Mouse (Mus musculus) hindbrain, embryonic 15.5 days (tissue): ENCODE measurements at regions not wholly inside any gene's neighbourhood (a gene's known extent, or its start where the extent isn't known, plus 50 kb on each side); places are given as distances from the start of the nearest gene placed in this dataset.

ENCODE experiments used
- ATAC-seq: fragments of 200-750 bp; cut with Nextera tagmentation; 2 replicates; pipeline ENCODE4 v1.8.0; 2017; ENCODE audit warnings: low read depth, moderate number of reproducible peaks, moderate TSS enrichment; ENCODE audit not compliant: low FRiP score
- H3K27ac ChIP-seq: fragments of 300-500 bp; sonication (generic); replicated peaks from 2 replicates; pipeline ENCODE4 v1.5.1; 2015; ENCODE audit warnings: mild to moderate bottlenecking, inconsistent platforms
- H3K27me3 ChIP-seq: fragments of 300-500 bp; sonication (generic); 2 replicates; pipeline ENCODE4 v1.6.1; 2015; ENCODE audit warnings: control low read depth, inconsistent platforms
- H3K36me3 ChIP-seq: fragments of 300-500 bp; sonication (generic); 2 replicates; pipeline ENCODE4 v1.6.1; 2015; ENCODE audit warnings: control low read depth, inconsistent platforms
- H3K4me1 ChIP-seq: fragments of 300-500 bp; sonication (generic); replicated peaks from 2 replicates; pipeline ENCODE4 v1.6.1; 2015; ENCODE audit warnings: control low read depth, inconsistent platforms
- H3K4me2 ChIP-seq: fragments of 300-500 bp; sonication (generic); 2 replicates; pipeline ENCODE4 v1.6.1; 2015; ENCODE audit warnings: moderate library complexity, mild to moderate bottlenecking, inconsistent platforms
- H3K4me3 ChIP-seq: fragments of 300-500 bp; sonication (generic); 2 replicates; pipeline ENCODE4 v1.5.1; 2015; ENCODE audit warnings: mild to moderate bottlenecking, inconsistent platforms
- H3K9ac ChIP-seq: fragments of 300-500 bp; sonication (generic); 2 replicates; pipeline ENCODE4 v1.6.1; 2015; ENCODE audit warnings: inconsistent platforms
- H3K9me3 ChIP-seq: fragments of 300-500 bp; sonication (generic); 2 replicates; pipeline ENCODE4 v1.6.1; 2016; ENCODE audit warnings: control low read depth, inconsistent platforms
- WGBS: fragments of 180-500 bp; shearing (Covaris S2); methylation state at CpG from one replicate; pipeline ENCODE4 v1.1.7; 2015; 5-methylcytosine and 5-hydroxymethylcytosine counted together

DNA sequence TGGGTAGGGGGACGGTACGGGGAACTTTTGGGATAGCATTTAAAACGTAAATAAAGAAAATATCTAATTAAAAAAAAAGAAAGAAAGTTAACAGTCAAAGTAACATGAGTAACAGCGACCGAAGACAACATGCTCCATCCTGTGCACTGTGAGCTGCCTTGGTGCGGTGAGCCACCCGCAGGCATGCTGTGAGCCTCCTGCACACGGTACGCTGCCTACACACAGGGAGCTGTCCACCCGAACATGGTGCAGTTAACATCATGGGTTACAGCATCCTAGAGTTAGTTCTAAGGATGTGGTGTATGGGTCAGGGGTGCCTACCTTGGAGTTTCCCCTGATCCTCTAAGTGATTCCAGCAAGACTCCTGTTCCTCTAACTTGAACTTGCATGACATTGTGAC lies 158.6 kb upstream of the 4930583I09Rik start:
- Histone ChIP-seq H3K4me3 (no peak overlapping the region), H3K9me3 (no peaks in the 10 kb centered on the region), H3K4me1 (no peaks in the 10 kb centered on the region), H3K9ac (no peak overlapping the region), H3K4me2 (no peak overlapping the region), H3K27me3 (no peaks in the 10 kb centered on the region), H3K36me3 (no peaks in the 10 kb centered on the region), H3K27ac (no peak overlapping the region)
- ATAC-seq = no peak
- WGBS = 91% methylated on average over 10 of the region's 10 CpGs

- 69% methylated on average over 3 of the region's 3 CpGs for WGBS
- no peak for ATAC-seq
- no peak overlapping the region for H3K4me3 ChIP-seq
- H3K36me3 ChIP-seq = no peaks in the 10 kb centered on the region
- H3K9me3 ChIP-seq = no peaks in the 10 kb centered on the region
- no peak overlapping the region for H3K9ac ChIP-seq
- H3K4me1 ChIP-seq = no peaks in the 10 kb centered on the region
- H3K4me2 ChIP-seq = no peak overlapping the region
- H3K27me3 ChIP-seq = no peaks in the 10 kb centered on the region
- no peak overlapping the region for H3K27ac ChIP-seq
These were observed 155.4 kb upstream of the 4930583I09Rik start for GRCm38 (mm10) chr17:64991262-64991661.

GRCm38 (mm10) chr17:64984276-64985011 lies 148.6 kb upstream of the 4930583I09Rik start:
- Histone ChIP-seq H3K9me3 (no peaks in the 10 kb centered on the region), H3K4me1 (no peaks in the 10 kb centered on the region), H3K27me3 (no peaks in the 10 kb centered on the region), H3K4me3 (no peak overlapping the region), H3K9ac (no peak overlapping the region), H3K36me3 (no peaks in the 10 kb centered on the region), H3K4me2 (no peak overlapping the region), H3K27ac (no peak overlapping the region)
- WGBS = 83% methylated on average over 14 of the region's 14 CpGs
- ATAC-seq = no peak

GRCm38 (mm10) chr17:64983480-64983879 lies 147.6 kb upstream of the 4930583I09Rik start:
- no peak for ATAC-seq
- Histone ChIP-seq H3K4me3 (no peak overlapping the region), H3K9ac (no peak overlapping the region), H3K36me3 (no peaks in the 10 kb centered on the region), H3K4me2 (no peak overlapping the region), H3K27ac (no peak overlapping the region), H3K9me3 (no peaks in the 10 kb centered on the region), H3K27me3 (no peaks in the 10 kb centered on the region), H3K4me1 (no peaks in the 10 kb centered on the region)
- WGBS = 68% methylated on average over 2 of the region's 2 CpGs

GRCm38 (mm10) chr17:64964153-64964552 lies 128.3 kb upstream of the 4930583I09Rik start:
- no peak overlapping the region for H3K4me3 ChIP-seq

DNA sequence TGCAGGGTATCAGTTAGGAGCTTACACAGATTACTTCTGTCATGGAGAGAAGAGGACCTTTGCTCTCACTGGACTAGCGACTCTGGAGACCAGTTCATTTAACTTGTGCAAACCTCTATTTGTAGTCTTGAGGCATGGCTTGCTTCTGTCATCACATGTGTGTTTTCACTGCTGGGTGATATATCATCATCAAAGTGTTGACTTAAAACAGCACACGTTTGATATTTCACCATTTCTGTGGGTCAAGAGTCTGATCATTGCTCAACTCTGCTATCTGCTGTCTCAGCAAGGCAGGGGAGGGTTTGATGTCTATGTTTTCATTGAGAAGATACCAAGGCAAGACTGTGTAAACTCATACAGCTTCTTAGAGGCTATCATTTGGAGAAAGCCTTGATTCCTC lies 126.0 kb upstream of the 4930583I09Rik start:
- no peaks in the 10 kb centered on the region for H3K36me3 ChIP-seq
- no peaks in the 10 kb centered on the region for H3K27me3 ChIP-seq
- H3K9me3 ChIP-seq = no peaks in the 10 kb centered on the region
- no peak overlapping the region for H3K4me3 ChIP-seq
- no peak for ATAC-seq
- no peak overlapping the region for H3K27ac ChIP-seq
- no peaks in the 10 kb centered on the region for H3K4me1 ChIP-seq
- 79% methylated on average over 2 of the region's 2 CpGs for WGBS
- H3K4me2 ChIP-seq = no peak overlapping the region
- H3K9ac ChIP-seq = no peak overlapping the region

More at GRCm38 (mm10) chr17:64964153-64964552, 128.3 kb upstream of the 4930583I09Rik start:
- Histone ChIP-seq H3K9ac (no peak overlapping the region), H3K4me2 (no peak overlapping the region), H3K9me3 (no peaks in the 10 kb centered on the region), H3K27me3 (no peaks in the 10 kb centered on the region), H3K27ac (no peak overlapping the region), H3K4me1 (no peaks in the 10 kb centered on the region), H3K36me3 (no peaks in the 10 kb centered on the region)
- WGBS = 85% methylated on average over 4 of the region's 4 CpGs
- no peak for ATAC-seq

DNA sequence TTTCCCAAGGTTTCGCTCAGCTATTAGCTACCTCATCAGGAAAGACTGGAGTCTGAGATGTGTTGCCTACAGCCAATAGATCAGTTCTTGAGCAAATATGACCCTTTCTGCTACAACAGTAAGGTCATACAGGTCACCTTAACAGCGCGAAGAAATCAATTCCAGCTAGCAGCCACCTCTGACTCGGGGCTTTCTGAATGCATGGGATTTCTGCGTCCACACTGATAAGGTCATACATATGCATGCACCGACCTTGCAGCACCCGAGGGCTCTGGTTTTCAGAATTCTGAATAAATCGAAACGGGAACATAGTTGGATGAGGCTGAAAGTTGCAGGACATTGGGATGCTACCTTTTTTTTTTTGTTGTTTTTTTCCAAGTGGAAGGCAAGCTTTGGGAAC lies 121.6 kb upstream of the 4930583I09Rik start:
- Histone ChIP-seq H3K4me3 (no peak overlapping the region), H3K36me3 (no peaks in the 10 kb centered on the region), H3K9me3 (no peaks in the 10 kb centered on the region), H3K4me2 (no peak overlapping the region), H3K27ac (no peak overlapping the region), H3K27me3 (no peaks in the 10 kb centered on the region), H3K4me1 (peaks cover 5% of the 10 kb centered on the region; the same call in 1 of the 2 replicates), H3K9ac (no peak overlapping the region)
- WGBS = 68% methylated on average over 9 of the region's 9 CpGs
- ATAC-seq = no peak

GRCm38 (mm10) chr17:64956506-64956905 lies 120.6 kb upstream of the 4930583I09Rik start:
- no peaks in the 10 kb centered on the region for H3K27me3 ChIP-seq
- H3K9me3 ChIP-seq = no peaks in the 10 kb centered on the region
- WGBS = 83% methylated on average over 7 of the region's 7 CpGs
- ATAC-seq = no peak
- no peak overlapping the region for H3K4me2 ChIP-seq
- H3K36me3 ChIP-seq = no peaks in the 10 kb centered on the region
- H3K4me3 ChIP-seq = no peak overlapping the region
- no peak overlapping the region for H3K27ac ChIP-seq
- H3K4me1 ChIP-seq = peaks cover 5% of the 10 kb centered on the region; the same call in 1 of the 2 replicates
- H3K9ac ChIP-seq = no peak overlapping the region

DNA sequence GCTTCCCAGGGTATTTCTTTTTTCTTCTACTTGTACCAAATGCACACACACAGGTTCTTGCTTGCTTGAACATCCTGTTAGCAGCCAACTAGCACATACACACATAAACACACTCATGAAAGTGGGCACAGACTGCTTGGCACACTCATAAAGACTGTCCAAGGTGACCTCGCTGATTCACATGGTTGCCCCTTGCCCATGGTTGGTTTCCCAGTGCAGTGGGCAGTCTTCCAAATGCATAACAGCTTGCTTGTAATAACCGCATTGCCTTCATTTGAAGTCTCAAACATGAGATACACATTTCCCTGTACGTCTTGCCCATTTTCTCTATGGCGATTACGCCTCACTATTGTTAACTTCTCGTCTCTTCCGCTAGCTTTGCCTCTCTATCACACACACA lies 117.4 kb upstream of the 4930583I09Rik start:
- no peak overlapping the region for H3K4me2 ChIP-seq
- peaks cover 5% of the 10 kb centered on the region; the same call in 1 of the 2 replicates for H3K4me1 ChIP-seq
- ATAC-seq = no peak
- no peak overlapping the region for H3K27ac ChIP-seq
- H3K27me3 ChIP-seq = no peaks in the 10 kb centered on the region
- H3K4me3 ChIP-seq = no peak overlapping the region
- H3K9ac ChIP-seq = no peak overlapping the region
- WGBS = 81% methylated on average over 7 of the region's 7 CpGs
- H3K9me3 ChIP-seq = no peaks in the 10 kb centered on the region
- no peaks in the 10 kb centered on the region for H3K36me3 ChIP-seq

DNA sequence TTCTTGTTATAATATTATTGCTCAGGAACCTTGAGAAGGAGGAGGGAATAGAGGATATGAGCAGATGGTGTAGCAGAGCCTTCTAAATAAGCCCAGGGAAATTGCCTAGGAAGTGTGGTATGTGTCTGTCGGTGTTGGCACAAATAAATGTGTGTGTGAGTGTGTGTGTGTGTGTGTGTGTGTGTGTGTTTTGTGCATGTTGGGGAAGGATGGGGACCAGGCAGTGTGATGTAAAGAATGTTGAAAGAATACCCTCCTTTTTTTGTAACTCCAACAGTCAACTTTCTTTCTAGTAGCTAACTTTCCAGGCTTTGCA lies 115.7 kb upstream of the 4930583I09Rik start:
- 81% methylated on average over 1 of the region's 1 CpGs for WGBS
- Histone ChIP-seq H3K4me2 (no peak overlapping the region), H3K27ac (no peak overlapping the region), H3K36me3 (no peaks in the 10 kb centered on the region), H3K4me3 (no peak overlapping the region), H3K4me1 (peaks cover 5% of the 10 kb centered on the region; the same call in 1 of the 2 replicates), H3K27me3 (no peaks in the 10 kb centered on the region), H3K9me3 (0 out of 2 replicates have a peak, but pooled peaks cover 4% of the 10 kb centered on the region), H3K9ac (no peak overlapping the region)
- no peak for ATAC-seq

- Histone ChIP-seq H3K27ac (no peak overlapping the region), H3K4me1 (peaks cover 5% of the 10 kb centered on the region; the same call in 1 of the 2 replicates), H3K27me3 (no peaks in the 10 kb centered on the region), H3K4me3 (no peak overlapping the region), H3K9ac (no peak overlapping the region), H3K9me3 (0 out of 2 replicates have a peak, but pooled peaks cover 4% of the 10 kb centered on the region), H3K4me2 (no peak overlapping the region), H3K36me3 (no peaks in the 10 kb centered on the region)
- 57% methylated on average over 6 of the region's 6 CpGs for WGBS
- no peak for ATAC-seq
These were observed 115.1 kb upstream of the 4930583I09Rik start for GRCm38 (mm10) chr17:64950802-64951624.

DNA sequence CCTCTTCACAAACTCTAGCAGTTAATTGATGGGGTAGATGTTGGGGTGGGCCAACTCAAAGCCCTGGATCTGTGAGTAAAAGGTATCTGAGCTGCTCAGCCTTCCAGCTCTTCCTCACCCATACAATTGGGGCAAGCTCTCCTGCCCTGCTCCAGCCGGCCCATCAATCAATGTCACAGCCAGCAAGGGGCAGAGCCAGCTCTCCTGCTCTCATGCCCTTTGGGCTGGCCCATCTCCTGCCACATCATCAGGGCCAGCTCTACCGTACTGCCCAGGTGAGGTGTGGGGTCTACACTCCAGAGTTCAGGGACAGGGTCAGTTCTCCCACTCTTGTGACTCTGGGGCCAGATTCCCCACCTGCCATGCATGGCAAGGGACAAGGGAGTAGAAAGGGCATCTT lies 107.3 kb upstream of the 4930583I09Rik start:
- Histone ChIP-seq H3K4me2 (no peak overlapping the region), H3K27ac (no peak overlapping the region), H3K27me3 (no peaks in the 10 kb centered on the region), H3K4me3 (no peak overlapping the region), H3K9ac (no peak overlapping the region), H3K4me1 (no peaks in the 10 kb centered on the region), H3K36me3 (no peaks in the 10 kb centered on the region), H3K9me3 (0 out of 2 replicates have a peak, but pooled peaks cover 4% of the 10 kb centered on the region)
- 75% methylated on average over 2 of the region's 2 CpGs for WGBS
- ATAC-seq = no peak
